Mouse (Mus musculus): ENCODE measurements around the gene Prkce. TPM values are rescaled to one million over a fixed set of nuclear protein-coding genes. Genes with fewer than 3 reads are reported as not detected.

Gene Prkce
- polyA plus RNA-seq, 1 experiment, result 1.9 TPM

GRCm38 (mm10) chr17:86650241-86650640, 482.7 kb downstream of the Prkce start:
- Histone ChIP-seq H3K27me3 (ENCODE audit: control insufficient read depth, insufficient read depth, insufficient read length) (no peaks in the 10 kb centered on the region), H3K4me3 (no peak overlapping the region), H3ac (ENCODE audit: control insufficient read depth, insufficient read length) (no peak overlapping the region), H3K79me2 (ENCODE audit: control insufficient read depth, insufficient read depth) (no peaks in the 10 kb centered on the region), H3K36me3 (ENCODE audit: control insufficient read depth, insufficient read depth) (no peaks in the 10 kb centered on the region), H3K4me2 (ENCODE audit: low read depth) (no peak overlapping the region)
- TF ChIP-seq TCF3 (IDR thresholded peaks at IDR 0.05; ENCODE audit: insufficient read length, low read depth) (no peak), POLR2AphosphoS2 (IDR thresholded peaks at IDR 0.05; ENCODE audit: insufficient read length, low read depth) (no peak), E2F4 (IDR thresholded peaks at IDR 0.05; ENCODE audit: insufficient read depth) (no peak), SRF (IDR thresholded peaks at IDR 0.05; ENCODE audit: control insufficient read depth, insufficient read length, low read depth) (no peak), TCF12 (IDR thresholded peaks at IDR 0.05; ENCODE audit: insufficient read depth, poor library complexity, severe bottlenecking) (no peak), CEBPB (IDR thresholded peaks at IDR 0.05; ENCODE audit: insufficient read depth, poor library complexity, severe bottlenecking) (no peak), MYOG (IDR thresholded peaks at IDR 0.05; ENCODE audit: control insufficient read depth in 1 of 3, insufficient read depth in 1 of 3, insufficient read length in 2 of 3, low read depth in 2 of 3) (no peak)

GRCm38 (mm10) chr17:86651091-86651490, 483.5 kb downstream of the Prkce start:
- Histone ChIP-seq H3ac (ENCODE audit: control insufficient read depth, insufficient read length) (no peak overlapping the region), H3K36me3 (ENCODE audit: control insufficient read depth, insufficient read depth) (no peaks in the 10 kb centered on the region), H3K27me3 (ENCODE audit: control insufficient read depth, insufficient read depth, insufficient read length) (no peaks in the 10 kb centered on the region), H3K79me2 (ENCODE audit: control insufficient read depth, insufficient read depth) (no peaks in the 10 kb centered on the region), H3K4me2 (ENCODE audit: low read depth) (no peak overlapping the region), H3K4me3 (no peak overlapping the region)
- TF ChIP-seq USF1 (IDR thresholded peaks at IDR 0.05; ENCODE audit: low read depth), result no peak
- no peak for TF ChIP-seq TCF3 (IDR thresholded peaks at IDR 0.05; ENCODE audit: insufficient read length, low read depth)
- no peak for TF ChIP-seq SRF (IDR thresholded peaks at IDR 0.05; ENCODE audit: control insufficient read depth, insufficient read length, low read depth)
- TF ChIP-seq TCF12 (IDR thresholded peaks at IDR 0.05; ENCODE audit: insufficient read depth, poor library complexity, severe bottlenecking), result no peak
- TF ChIP-seq CEBPB (IDR thresholded peaks at IDR 0.05; ENCODE audit: insufficient read depth, poor library complexity, severe bottlenecking), result no peak
- TF ChIP-seq MAX (IDR thresholded peaks at IDR 0.05; ENCODE audit: low read depth), result no peak
- no peak for TF ChIP-seq MYOD1 (IDR thresholded peaks at IDR 0.05; ENCODE audit: control insufficient read depth in 1 of 3, insufficient read length in 2 of 3, low read depth in 2 of 3)
- TF ChIP-seq E2F4 (IDR thresholded peaks at IDR 0.05; ENCODE audit: insufficient read depth), result no peak
- TF ChIP-seq REST (IDR thresholded peaks at IDR 0.05; ENCODE audit: insufficient read depth, insufficient read length), result no peak
- TF ChIP-seq POLR2AphosphoS2 (IDR thresholded peaks at IDR 0.05; ENCODE audit: insufficient read length, low read depth), result no peak
- no peak for TF ChIP-seq POLR2A (IDR thresholded peaks at IDR 0.05; ENCODE audit: insufficient read length, low read depth)
- TF ChIP-seq MYOG (IDR thresholded peaks at IDR 0.05; ENCODE audit: control insufficient read depth in 1 of 3, insufficient read depth in 1 of 3, insufficient read length in 2 of 3, low read depth in 2 of 3), result no peak

- Histone ChIP-seq H3K4me2 (ENCODE audit: low read depth) (no peak overlapping the region), H3K79me2 (ENCODE audit: control insufficient read depth, insufficient read depth) (no peaks in the 10 kb centered on the region), H3K36me3 (ENCODE audit: control insufficient read depth, insufficient read depth) (no peaks in the 10 kb centered on the region), H3K27me3 (ENCODE audit: control insufficient read depth, insufficient read depth, insufficient read length) (no peaks in the 10 kb centered on the region), H3K4me3 (no peak overlapping the region), H3ac (ENCODE audit: control insufficient read depth, insufficient read length) (no peak overlapping the region)
- TF ChIP-seq SRF (IDR thresholded peaks at IDR 0.05; ENCODE audit: control insufficient read depth, insufficient read length, low read depth) (no peak), MYOD1 (IDR thresholded peaks at IDR 0.05; ENCODE audit: control insufficient read depth in 1 of 3, insufficient read length in 2 of 3, low read depth in 2 of 3) (no peak), MYOG (IDR thresholded peaks at IDR 0.05; ENCODE audit: control insufficient read depth in 1 of 3, insufficient read depth in 1 of 3, insufficient read length in 2 of 3, low read depth in 2 of 3) (no peak), USF1 (IDR thresholded peaks at IDR 0.05; ENCODE audit: low read depth) (no peak), POLR2AphosphoS2 (IDR thresholded peaks at IDR 0.05; ENCODE audit: insufficient read length, low read depth) (no peak), REST (IDR thresholded peaks at IDR 0.05; ENCODE audit: insufficient read depth, insufficient read length) (no peak), POLR2A (IDR thresholded peaks at IDR 0.05; ENCODE audit: insufficient read length, low read depth) (no peak), CEBPB (IDR thresholded peaks at IDR 0.05; ENCODE audit: insufficient read depth, poor library complexity, severe bottlenecking) (no peak), MAX (IDR thresholded peaks at IDR 0.05; ENCODE audit: low read depth) (no peak), TCF3 (IDR thresholded peaks at IDR 0.05; ENCODE audit: insufficient read length, low read depth) (no peak), E2F4 (IDR thresholded peaks at IDR 0.05; ENCODE audit: insufficient read depth) (no peak)
These were observed 485.2 kb downstream of the Prkce start for GRCm38 (mm10) chr17:86652751-86653150.

GRCm38 (mm10) chr17:86656369-86656768, 488.8 kb downstream of the Prkce start:
- Histone ChIP-seq H3ac (ENCODE audit: control insufficient read depth, insufficient read length) (no peak overlapping the region), H3K4me3 (no peak overlapping the region), H3K4me2 (ENCODE audit: low read depth) (no peak overlapping the region), H3K27me3 (ENCODE audit: control insufficient read depth, insufficient read depth, insufficient read length) (no peaks in the 10 kb centered on the region), H3K79me2 (ENCODE audit: control insufficient read depth, insufficient read depth) (no peaks in the 10 kb centered on the region), H3K36me3 (ENCODE audit: control insufficient read depth, insufficient read depth) (no peaks in the 10 kb centered on the region)
- TF ChIP-seq MYOD1 (IDR thresholded peaks at IDR 0.05; ENCODE audit: control insufficient read depth in 1 of 3, insufficient read length in 2 of 3, low read depth in 2 of 3), result no peak
- TF ChIP-seq TCF3 (IDR thresholded peaks at IDR 0.05; ENCODE audit: insufficient read length, low read depth), result no peak
- TF ChIP-seq SRF (IDR thresholded peaks at IDR 0.05; ENCODE audit: control insufficient read depth, insufficient read length, low read depth), result no peak

- Histone ChIP-seq H3K36me3 (ENCODE audit: control insufficient read depth, insufficient read depth) (no peaks in the 10 kb centered on the region), H3K79me2 (ENCODE audit: control insufficient read depth, insufficient read depth) (no peaks in the 10 kb centered on the region), H3K4me2 (ENCODE audit: low read depth) (no peak overlapping the region), H3K4me3 (no peak overlapping the region), H3ac (ENCODE audit: control insufficient read depth, insufficient read length) (no peak overlapping the region), H3K27me3 (ENCODE audit: control insufficient read depth, insufficient read depth, insufficient read length) (no peaks in the 10 kb centered on the region)
- TF ChIP-seq MYOD1 (IDR thresholded peaks at IDR 0.05; ENCODE audit: control insufficient read depth in 1 of 3, insufficient read length in 2 of 3, low read depth in 2 of 3) (no peak), REST (IDR thresholded peaks at IDR 0.05; ENCODE audit: insufficient read depth, insufficient read length) (no peak), CEBPB (IDR thresholded peaks at IDR 0.05; ENCODE audit: insufficient read depth, poor library complexity, severe bottlenecking) (no peak), POLR2AphosphoS2 (IDR thresholded peaks at IDR 0.05; ENCODE audit: insufficient read length, low read depth) (no peak), MYOG (IDR thresholded peaks at IDR 0.05; ENCODE audit: control insufficient read depth in 1 of 3, insufficient read depth in 1 of 3, insufficient read length in 2 of 3, low read depth in 2 of 3) (no peak), TCF3 (IDR thresholded peaks at IDR 0.05; ENCODE audit: insufficient read length, low read depth) (no peak), USF1 (IDR thresholded peaks at IDR 0.05; ENCODE audit: low read depth) (no peak), MAX (IDR thresholded peaks at IDR 0.05; ENCODE audit: low read depth) (no peak), TCF12 (IDR thresholded peaks at IDR 0.05; ENCODE audit: insufficient read depth, poor library complexity, severe bottlenecking) (no peak), E2F4 (IDR thresholded peaks at IDR 0.05; ENCODE audit: insufficient read depth) (no peak), POLR2A (IDR thresholded peaks at IDR 0.05; ENCODE audit: insufficient read length, low read depth) (no peak), SRF (IDR thresholded peaks at IDR 0.05; ENCODE audit: control insufficient read depth, insufficient read length, low read depth) (no peak)
These were observed 494.7 kb downstream of the Prkce start for GRCm38 (mm10) chr17:86662301-86662700.
